Mouse (Mus musculus) CD4-positive helper T cell, adult 2 months (primary cell): ENCODE results near the gene Zfp655.
"Not testable (repeated sequence)": the region's sequence is repeated elsewhere in the genome, so short reads cannot be mapped to it uniquely, and the experiment has no call there.

ENCODE experiments used
- DNase-seq: peaks from one replicate; pipeline ENCODE4 v3.0.0-alpha.2; 2012; ENCODE audit warnings: low read depth, missing footprints, low spot score

The Zfp655 gene

DNA sequence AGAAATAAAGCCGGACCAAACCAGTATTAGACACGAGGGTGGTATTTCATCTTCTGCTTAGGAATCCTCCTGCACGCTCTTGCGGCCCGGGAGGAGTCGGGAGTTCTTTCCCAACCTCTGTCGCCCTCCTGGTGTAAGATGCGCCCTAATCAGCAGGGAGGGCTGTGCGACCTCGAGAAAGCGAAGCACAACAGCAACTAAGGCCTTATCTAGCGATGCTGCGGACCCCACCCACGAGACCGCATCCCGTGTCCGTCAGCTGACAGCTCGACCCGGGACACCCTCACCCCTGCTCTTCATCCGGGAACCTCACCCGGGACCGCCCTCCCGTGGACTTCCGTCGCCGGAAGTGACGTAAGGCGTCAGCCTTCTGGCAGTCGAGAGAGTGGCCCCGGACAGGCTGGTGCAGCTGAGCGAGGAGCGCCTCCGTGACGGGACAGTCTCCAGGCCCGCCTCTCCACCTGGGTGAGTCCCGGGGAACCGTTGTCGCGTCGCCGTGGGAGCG, at the start of gene Zfp655:
Gene Zfp655, plus strand, starts transcription at position 349 of the 505 bp plus-strand sequence.
- DNase-seq, result peak; percentile 98

DNA sequence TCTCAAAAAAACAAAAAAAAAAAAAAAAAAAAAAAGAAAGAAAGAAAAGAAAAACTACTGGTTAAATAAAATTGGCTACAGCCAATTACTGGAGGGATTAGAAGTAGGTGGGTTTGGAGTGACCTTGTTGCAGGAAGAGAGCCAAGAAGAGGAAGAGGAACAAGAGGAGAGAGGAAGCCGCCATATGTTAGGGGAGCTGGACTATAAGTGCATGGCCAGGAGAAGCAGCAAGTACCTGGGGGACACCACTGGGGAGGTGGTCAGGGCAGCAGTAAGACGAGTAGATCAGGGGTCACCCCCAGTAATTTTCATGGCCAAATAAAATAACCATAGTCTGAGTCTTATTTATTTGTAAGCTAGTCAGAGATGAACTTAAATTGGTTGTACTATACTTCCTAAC, 46.3 kb upstream of the Zfp655 start:
- no peak for DNase-seq

DNA sequence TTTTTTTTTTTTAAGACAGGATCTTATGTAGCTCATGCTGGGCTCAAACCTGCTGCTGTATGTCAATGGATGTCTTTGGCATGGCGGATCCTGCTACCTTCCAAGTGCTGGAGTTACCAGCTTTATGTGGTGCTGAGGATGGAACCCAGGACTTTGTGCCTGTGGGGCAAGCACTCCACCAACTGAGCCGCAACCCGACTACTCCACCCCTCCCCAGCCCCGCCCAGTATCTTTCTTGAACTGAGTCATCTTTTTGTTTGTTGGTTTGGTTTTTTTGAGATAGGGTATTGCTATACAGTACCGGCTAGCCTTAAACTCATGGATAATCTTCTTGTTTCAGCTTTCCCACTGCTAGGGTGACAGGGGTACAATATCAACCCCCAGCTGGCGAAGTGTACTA, 42.1 kb upstream of the Zfp655 start:
- peak; percentile 23 for DNase-seq

DNA sequence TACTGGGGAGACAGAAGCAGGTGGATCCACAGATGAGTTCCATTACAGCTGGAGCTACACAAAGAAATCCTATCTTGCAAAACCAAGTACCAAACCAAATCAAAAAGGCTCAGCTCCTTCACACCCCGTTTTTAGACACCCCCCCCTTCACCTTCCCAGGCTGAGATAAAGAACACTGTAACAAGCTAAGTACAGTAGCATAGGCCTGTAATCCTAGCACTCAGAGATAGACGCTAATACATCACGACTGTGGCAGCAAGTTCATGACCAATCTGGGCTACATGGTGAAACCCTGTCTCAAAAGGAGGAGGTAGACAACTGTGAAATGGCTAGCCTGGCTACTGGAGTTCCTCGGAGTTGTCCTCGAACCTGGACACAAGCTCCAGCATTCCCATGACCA, 41.1 kb upstream of the Zfp655 start:
- no peak for DNase-seq

DNA sequence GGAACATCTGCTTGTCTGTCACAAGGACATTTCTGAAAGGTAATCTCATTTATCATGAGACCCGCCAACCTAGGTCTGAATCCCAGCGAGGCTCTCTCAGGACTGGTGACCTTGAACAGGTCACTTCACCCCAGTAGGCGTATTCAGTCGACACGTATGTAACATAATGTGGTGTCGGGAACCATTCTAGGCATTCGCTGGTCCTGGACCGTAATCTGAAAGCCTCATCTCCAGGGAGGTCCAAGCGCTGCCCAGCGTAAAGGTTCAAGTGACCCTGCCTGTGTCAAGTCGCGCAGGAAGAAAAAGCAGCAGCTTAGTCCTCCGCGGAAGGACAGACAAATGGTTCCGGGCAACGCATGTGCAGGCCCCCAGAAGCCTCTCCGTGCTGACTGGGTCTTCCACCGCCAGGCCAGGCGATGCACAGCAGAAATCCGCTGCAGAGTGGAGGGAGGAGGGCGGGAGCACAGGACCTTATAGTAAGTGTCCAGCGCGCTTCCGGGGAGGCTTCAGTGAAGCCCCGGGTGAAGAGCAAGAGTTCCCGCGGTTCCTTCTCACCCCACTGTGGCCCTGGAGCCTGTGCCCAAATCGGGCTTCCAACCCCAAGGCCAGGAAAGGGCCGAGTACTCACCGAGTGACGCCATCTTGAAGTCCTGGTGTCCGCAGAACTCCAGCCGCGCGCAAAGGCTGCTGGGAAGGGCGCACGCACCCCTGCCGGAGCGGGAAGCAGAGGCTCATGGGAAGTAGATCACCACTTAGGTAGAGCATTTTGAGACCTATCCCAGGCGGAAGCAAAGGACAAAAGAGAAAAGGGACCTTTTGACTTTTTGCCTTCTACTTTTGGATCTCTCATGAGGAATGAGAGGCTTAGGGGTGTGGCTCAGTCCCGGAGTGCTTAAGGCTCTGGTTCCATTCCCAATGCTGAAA, 40.4 kb upstream of the Zfp655 start:
- peak; percentile 86 for DNase-seq

DNA sequence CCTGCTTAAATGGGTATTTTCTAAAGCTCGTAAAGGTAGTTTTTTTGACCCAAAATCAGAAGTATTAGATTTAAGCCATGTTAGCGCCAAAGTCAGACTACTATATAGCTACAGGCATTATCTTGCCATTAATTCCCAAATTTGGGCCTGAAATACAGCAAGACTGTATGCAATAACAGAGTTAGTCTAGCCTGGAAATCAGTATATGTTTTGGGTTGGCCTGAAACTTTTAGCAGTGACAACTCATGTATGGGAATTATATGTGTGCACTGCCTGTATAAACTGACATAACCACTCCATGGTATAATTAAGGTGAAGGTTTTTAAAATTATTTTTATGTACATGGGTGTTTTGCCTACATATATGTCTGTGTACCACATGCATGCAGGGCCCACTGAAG, 39.6 kb upstream of the Zfp655 start, which contains the start of gene Atp5j2:
Gene Atp5j2, minus strand, starts transcription at position 101 of the 400 bp plus-strand sequence.
- no peak for DNase-seq

DNA sequence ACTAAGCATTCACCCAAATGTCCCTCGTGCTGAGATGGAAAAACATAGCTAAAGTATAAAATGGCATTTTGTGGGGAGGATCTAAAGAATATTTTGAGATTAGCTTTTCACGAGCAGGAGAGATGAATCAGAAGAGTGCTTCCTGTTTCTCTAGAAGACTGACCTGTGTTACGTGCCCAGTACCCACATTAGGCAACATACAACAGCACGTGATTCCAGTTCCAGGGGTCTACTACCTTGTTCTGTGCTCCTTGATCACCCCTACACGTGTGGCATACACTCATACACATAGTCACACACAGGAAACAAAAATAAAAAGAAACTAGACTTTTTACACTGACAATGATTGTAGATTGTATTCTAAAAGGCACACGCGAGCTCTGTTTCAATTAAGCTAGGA, 31.1 kb upstream of the Zfp655 start:
- no peak for DNase-seq

DNA sequence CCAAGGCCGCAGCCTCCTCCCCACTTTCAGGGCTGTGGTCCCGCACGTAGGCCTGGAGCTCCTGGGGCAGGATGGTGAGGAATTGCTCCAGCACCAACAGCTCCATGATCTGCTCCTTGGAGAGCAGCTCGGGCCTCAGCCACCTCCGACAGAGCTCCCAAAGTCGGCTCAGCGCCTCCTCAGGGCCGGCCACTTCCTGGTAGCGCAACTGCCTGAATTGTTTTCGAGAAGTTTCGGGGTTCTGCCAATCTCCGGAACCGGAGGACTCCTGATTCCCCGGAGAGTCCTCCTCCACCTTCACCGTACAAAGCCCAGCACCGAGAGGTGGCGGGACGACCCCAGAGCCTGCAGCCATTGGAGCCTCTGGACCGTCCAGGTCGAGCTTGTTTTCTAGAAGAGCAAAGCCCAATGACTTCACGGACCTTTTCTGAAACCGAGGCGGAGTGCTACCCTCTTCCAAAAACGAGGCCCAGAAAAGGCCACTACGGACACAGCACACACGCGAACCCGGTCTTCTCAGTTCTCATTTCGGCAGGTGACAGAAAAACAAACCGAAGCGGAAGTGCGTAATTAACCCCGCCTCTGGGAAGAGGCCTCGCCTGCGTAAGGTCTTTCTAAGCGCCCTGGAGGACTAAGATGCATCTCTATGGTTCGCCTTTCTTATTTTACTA, 30.1 kb upstream of the Zfp655 start, which contains the start of gene Zkscan14:
Gene Zkscan14, minus strand, starts transcription at position 548 of the 671 bp plus-strand sequence.
- peak; percentile 93 for DNase-seq

DNA sequence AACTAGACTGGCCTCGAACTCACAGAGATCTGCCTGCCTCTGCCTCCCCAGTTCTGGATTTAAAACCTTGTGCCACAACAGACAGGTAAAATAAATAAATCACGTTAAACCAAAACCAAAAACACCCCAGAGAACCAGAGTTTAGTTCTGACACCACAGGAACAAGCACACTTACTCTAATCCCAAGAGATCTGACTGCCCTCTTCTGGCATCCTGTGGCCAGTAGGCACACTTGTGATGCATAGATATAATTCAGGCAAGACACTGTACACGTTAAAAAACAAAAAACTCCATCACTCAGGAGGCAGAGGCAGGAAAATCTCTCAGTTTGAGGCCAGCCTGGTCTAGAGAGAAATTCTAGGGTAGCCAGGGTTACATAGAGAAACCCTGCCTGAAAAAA, 29.1 kb upstream of the Zfp655 start:
- DNase-seq, result no peak

DNA sequence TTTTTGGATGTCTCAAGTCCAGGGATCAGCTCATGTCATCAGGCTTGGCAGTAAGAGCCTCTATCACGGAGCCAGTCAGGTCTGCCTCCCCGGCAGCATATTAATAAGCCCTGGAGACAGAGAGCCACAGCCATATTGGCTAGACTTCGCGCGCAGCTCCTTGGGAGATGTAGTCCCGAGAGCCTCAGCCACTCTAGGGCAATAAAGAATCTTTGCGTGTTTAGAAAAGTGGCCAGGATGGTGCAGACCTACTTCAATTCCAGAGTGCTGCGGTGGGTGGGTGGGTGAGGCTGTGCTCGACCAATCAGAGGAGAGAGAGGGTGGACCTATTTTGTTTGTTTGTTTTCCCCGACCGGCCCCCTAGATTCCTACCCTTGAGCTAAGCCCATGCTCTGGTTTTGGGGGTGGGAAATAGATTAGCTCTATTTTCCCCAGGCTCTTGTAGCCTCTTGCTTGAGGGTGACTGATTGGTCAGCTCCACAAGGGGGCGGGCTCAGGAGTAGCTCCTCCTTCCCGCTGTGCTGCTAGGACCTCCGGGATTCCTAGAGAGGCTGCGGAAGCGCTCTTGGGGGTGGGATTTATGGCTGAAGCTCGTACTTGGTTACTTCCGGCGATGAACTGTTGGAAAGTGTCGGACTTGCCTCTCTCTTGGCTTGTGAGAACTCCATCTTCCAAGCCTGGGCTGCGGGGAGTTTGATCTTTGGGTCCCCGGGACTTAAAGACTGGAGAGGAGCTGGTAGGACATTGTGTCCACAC, 27.4 kb upstream of the Zfp655 start, which contains the start of gene Zkscan5:
Gene Zkscan5, plus strand, starts transcription at position 627 of the 756 bp plus-strand sequence.
- DNase-seq, result peak; percentile 98

DNA sequence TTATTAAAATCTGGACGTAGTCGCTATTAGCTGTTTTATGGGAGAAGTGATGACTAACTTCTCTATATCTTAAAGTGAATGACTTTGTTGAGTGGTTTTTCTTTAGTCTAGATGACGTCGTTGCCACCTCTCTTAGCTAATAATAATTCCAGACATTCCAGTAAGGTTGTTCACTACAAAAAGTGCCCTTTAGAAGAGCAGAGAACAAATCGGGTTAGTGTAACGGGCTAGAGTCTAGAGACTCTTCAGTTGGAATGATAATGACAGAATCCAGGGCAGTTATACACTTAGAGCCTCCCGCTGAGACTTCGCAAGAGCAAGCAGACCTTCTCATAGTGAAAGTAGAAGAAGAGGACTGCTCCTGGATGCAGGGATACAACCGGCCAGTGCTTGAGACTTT, 26.5 kb upstream of the Zfp655 start:
- no peak for DNase-seq

DNA sequence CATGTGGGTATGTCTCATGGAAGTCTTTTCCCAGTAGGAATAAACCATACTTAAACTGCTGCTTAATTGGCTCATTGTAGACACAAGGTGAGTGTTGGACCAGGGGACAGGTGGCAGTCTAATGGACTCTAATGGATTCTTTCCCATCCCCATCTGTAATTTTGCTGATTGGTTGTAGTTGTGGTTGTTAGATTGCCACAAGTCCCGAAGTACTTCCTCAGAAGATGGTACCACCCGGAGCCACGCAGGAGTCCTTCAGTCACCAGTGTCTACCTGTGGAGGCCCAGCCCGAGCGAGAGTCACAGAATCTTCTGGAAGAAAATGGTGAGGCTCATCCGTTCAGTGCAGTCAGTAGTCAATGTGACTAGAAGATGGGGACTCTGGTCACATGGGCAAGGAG, 24.1 kb upstream of the Zfp655 start:
- no peak for DNase-seq

DNA sequence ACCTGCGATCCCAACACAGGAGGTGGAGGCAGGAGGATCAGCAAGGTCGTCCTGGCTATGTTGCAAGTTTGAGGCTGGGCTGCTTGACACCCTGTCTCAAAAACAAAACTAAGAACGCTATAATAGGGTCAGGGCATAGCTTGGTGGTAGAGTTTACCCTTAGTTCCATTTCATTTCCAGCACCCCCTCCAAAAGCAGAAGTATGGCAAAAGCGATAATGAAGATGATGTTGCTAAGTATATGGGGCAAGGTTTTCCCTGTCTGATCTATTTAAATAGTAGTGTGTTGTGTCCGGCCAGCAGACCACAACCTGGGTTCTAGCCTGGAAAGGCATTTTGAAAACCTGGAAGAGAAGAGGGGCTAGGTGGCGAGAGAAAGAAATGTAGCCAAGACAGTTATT, 23.6 kb upstream of the Zfp655 start:
- no peak for DNase-seq

DNA sequence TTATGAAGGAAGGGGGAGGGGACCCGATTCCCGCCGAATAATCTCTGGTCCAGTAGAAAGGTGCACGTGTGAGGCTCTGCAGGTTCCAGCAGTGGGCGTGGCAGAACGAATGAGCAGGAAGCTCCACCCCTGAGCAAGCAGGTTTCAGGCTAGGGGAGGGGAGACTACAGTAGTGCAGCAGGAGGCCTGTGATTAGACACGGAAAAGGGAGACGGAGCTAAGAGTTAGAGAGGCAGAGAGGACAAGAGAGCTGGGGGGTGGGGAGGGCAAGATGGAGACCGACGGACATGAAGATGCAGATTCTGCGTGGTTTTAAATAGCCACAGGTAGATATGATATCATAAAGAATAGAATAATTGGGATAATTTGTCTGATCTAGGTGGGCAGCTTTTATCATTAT, 23.1 kb upstream of the Zfp655 start:
- not testable (repeated sequence) for DNase-seq

DNA sequence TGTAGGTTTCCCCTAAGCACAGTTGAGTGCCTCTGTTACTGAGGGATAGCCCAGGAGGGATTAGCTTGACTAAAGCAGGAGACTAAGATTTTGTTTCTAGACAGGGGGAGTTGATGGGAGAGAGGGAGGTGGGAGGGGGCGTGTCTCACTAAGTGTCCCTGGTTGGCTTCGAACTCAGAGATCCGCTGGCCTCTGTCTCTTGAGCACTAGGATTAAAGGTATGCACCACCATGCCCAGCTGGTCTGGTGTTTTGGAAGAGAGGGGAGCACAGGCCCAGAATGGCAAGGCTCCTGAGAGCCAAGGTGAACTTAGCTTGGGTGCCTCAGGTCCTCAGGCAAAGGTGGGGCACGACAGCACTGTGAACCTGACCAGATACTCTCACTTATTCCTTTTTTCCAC, 20.2 kb upstream of the Zfp655 start:
- DNase-seq, result no peak

DNA sequence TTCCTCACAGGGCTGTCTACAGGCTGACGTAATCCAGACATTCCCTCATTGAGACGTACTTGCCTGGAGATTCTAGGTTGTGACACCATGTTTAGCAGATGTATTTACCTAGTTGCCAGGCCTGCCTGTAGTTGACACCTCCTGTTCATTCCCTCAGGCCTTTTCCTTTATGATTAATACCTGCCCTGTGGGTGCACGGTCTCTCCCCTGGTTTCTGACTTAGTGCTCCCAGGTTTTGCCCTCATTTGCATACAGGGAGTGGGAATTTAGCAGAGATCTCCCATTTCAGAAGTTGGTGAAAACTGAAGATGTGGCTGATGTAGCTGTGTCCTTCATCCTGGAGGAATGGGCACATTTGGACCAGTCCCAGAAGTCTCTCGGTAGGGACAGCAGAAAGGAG, 19.3 kb upstream of the Zfp655 start:
- no peak for DNase-seq

DNA sequence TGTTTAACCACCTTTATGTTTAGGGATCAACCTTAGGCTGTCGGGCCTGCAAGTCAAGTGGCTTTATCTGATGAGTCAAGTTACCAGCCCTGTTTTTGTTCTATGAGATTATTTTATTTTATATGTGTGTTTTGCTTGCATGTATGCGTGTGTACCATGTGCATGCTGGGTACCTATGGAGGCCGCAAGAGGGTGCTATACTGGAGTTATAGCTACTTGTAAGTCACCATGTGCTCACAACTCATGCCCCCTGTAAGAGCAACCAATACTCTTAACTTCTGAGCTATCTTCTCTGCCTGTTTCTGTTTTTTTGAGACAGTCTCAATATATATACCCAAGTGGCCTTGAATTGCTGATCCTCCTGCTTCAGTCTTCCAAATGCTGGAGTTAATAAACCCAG, 18.0 kb upstream of the Zfp655 start:
- no peak for DNase-seq

DNA sequence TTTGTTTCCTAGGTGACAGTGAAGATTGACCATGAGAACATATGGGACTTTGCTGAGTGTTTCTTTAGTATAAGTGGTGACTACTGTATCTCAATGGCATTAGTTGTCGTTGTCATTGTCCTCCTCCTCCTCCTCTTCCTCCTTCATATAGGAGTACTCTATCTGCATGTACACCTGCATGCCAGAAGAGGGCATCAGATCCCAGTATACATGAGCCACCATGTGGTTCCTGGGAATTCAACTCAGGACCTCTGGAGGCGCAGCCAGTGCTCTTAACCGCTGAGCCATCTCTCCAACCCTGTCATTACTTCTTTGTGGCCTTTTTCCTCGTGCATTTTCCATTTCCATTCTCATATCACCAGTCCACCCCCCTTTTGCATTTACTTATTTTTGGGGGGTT, 16.8 kb upstream of the Zfp655 start:
- DNase-seq, result no peak

DNA sequence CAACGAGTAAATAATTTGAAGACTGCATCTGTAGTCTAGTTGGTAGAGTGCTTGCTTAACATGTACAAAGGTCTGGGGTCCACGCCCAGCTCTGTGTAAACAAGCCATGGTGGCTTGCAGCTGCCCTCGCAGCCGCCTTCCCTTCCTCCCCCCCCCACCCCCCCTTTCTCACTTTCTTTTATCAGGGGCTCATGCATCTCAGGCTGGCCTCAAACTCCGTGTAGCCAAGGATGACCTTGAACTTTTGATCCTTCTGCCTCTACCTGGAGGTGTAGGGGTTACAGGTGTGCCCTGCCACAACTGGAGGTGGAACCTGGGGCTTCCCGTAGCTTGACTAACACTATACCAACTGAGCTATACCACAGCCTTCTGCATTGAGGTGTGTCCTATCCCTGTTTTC, 13.8 kb upstream of the Zfp655 start:
- DNase-seq, result no peak

DNA sequence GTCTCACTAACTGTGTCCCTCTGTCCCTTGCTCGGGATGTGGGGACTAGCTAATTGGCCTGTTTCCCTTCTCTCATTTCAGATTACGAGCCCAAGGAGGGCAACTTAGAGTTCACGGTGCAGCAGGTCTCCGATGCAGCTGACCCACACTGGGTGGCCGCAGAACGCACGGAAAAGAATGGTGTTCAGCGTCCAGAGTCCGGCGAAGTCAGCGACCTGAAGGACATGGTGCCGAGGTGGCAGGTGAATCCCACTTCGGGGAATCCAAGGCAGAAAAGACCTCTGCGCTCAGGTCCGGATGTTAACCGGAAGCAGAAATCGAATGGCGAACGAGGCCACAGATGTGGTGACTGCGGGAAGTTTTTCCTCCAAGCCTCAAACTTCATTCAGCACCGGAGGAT, 13.3 kb upstream of the Zfp655 start:
- no peak for DNase-seq

DNA sequence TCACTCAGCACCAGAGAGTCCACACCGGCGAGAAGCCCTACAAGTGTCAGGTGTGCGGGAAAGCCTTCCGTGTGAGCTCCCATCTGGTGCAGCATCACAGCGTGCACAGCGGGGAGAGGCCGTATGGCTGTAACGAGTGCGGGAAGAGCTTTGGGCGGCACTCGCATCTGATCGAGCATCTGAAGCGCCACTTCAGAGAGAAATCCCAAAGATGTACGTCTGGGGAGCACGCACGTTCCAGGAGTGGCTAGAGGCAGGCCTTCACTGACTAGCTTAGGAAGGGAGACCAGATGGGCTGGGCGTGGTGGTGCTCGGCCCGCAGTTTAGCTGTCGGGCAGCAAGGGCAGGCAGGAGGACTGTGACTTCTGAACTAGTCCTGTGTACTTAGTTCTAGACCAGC, 12.8 kb upstream of the Zfp655 start:
- DNase-seq, result no peak

DNA sequence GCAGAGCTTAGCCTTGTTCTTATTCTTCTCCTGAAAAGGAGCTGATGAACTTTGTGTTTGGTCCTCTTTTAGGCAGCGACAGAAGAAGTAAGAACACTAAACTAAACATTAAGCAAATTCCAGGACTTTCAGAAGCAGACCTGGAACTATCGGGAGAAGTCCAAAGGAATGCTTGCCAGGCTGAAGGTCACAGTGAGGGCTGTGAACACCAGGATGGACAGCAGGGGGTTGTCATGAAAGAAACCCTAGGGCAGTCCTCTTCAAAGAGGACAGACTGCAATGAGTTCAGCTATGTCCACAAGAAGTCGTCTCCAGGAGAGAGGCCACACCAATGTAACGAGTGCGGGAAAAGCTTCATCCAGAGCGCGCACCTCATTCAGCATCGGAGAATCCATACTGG, 11.5 kb upstream of the Zfp655 start:
- no peak for DNase-seq
